Comparison of ENCODE assay signal across 9 mouse cellular contexts in the genomic region with DNA sequence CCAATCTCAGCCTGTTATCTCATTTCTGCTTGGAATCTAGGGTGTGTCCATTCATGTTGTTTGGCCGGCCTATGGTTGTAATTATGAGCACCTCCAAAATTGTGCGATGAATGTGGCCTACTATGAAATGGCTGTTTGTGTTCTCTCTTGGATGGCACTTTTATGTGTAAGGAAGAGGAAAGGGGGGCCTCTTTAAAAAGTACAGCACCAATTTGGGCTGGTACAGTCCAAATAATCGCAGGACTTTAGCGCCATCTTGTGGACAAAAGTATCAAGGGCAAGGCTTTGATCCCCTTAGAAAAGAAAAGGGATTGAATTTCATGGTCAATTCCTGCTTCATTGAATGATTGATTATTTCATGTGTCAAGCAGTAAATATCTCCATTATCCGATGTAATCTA. TPM values are rescaled to one million over a fixed set of nuclear protein-coding genes. Genes with fewer than 3 reads are reported as not detected.
DNase-seq lines count a peak whose midpoint lies in the region; ATAC-seq and TF ChIP-seq lines count a peak whose summit lies in the region.
"Had no signal": no experiment of that assay in that cellular context is flagged by ENCODE, and none has a peak within 500 bp of the region (broad histone marks: within the 10 kb centered on the region; RNA-seq: fewer than 3 reads in every experiment).

No protein-coding gene starts in this region.

- TF ChIP-seq CTCF in left cerebral cortex, adult 2 months (IDR thresholded peaks at IDR 0.05), result peak; percentile 91
- TF ChIP-seq CTCF in midbrain, postnatal 0 days (IDR thresholded peaks at IDR 0.05), result peak; percentile 97

- intact Hi-C loops in heart, postnatal 25 days (cut with DNase I), result loop anchor here (2.0 to 10.0 kb wide), 3 partner anchors 806 to 1020 kb away; no protein-coding TSS in a partner anchor
- intact Hi-C loops in left cerebral cortex, adult 2 months (cut with DNase I), result loop anchor here (1.0 to 10.0 kb wide), 6 partner anchors 46 to 1020 kb away; a partner anchor contains a TSS

- H3K36me3 ChIP-seq in midbrain, postnatal 0 days (ENCODE audit: insufficient read depth, low read length), result no peaks in the 10 kb centered on the region
- H3K36me3 ChIP-seq: liver, embryonic 13.5 days had no signal

- no peaks in the 10 kb centered on the region for H3K4me1 ChIP-seq in midbrain, postnatal 0 days (ENCODE audit: insufficient read depth, low read length)
- H3K4me1 ChIP-seq: liver, embryonic 13.5 days had no signal

- H3K9ac ChIP-seq in midbrain, postnatal 0 days (replicated peaks; ENCODE audit: low read length, poor library complexity, severe bottlenecking), result no peak overlapping the region
- H3K9ac ChIP-seq: liver, embryonic 13.5 days had no signal

- peak; percentile 41 for DNase-seq in heart, adult 8-10 months (ENCODE audit: low spot score)
- DNase-seq in heart, postnatal 25 days (ENCODE audit: low spot score), result no peak
- peak; percentile 73 for DNase-seq in adipocyte (ENCODE audit: low spot score)
- DNase-seq in embryo, embryonic 10.5 days (ENCODE audit: low spot score), result peak; percentile 90
- DNase-seq in heart, postnatal 4 days, result peak; percentile 62
- peak; percentile 45 to 54 for DNase-seq in left cerebral cortex, adult 2 months (ENCODE audit: extremely low spot score in 1 of 2, low spot score in 2 of 2)
- peak; percentile 91 for DNase-seq in midbrain, postnatal 0 days (ENCODE audit: low spot score)
- no peak for DNase-seq in ovary, adult 18-20 months (ENCODE audit: low spot score)
- DNase-seq: liver, embryonic 13.5 days had no signal

- no peaks in the 10 kb centered on the region for H3K27me3 ChIP-seq in midbrain, postnatal 0 days (ENCODE audit: insufficient read depth, low read length)
- H3K27me3 ChIP-seq: liver, embryonic 13.5 days had no signal

- H3K4me2 ChIP-seq in midbrain, postnatal 0 days (ENCODE audit: low read depth, low read length, poor library complexity, severe bottlenecking), result peak overlapping the region; percentile 29
- H3K4me2 ChIP-seq: liver, embryonic 13.5 days had no signal

- H3K4me3 ChIP-seq in left cerebral cortex, adult 2 months, result no peak overlapping the region
- H3K4me3 ChIP-seq in midbrain, postnatal 0 days (ENCODE audit: low read depth, low read length), result no peak overlapping the region
- H3K4me3 ChIP-seq: liver, embryonic 13.5 days had no signal

- no peaks in the 10 kb centered on the region for H3K9me3 ChIP-seq in midbrain, postnatal 0 days (ENCODE audit: low read length)
- H3K9me3 ChIP-seq: liver, embryonic 13.5 days had no signal

- ATAC-seq in midbrain, postnatal 0 days (ENCODE audit: low FRiP score), result no peak

- WGBS in midbrain, postnatal 0 days, result 15% methylated on average over 5 of the region's 5 CpGs

- H3K27ac ChIP-seq in left cerebral cortex, adult 2 months, result no peak overlapping the region
- no peak overlapping the region for H3K27ac ChIP-seq in midbrain, postnatal 0 days (ENCODE audit: low read depth, low read length)
- H3K27ac ChIP-seq: liver, embryonic 13.5 days had no signal

RNA-seq across cellular contexts. Expression of a gene that starts 46.3 kb away (rescaled TPM):
- total RNA-seq in heart, adult 8-10 months (2022), result under 1 TPM in 2 of 4 experiments, not detected in 2; 0.11 TPM
- not detected for total RNA-seq in heart, postnatal 25 days (2021)
- under 1 TPM in 1 of 2 experiments, not detected in 1; 0.18 TPM for total RNA-seq in heart, postnatal 4 days (2021)
- total RNA-seq in left cerebral cortex, adult 2 months (2021), result 100 to 1,000 TPM; 466 to 500 TPM
- total RNA-seq in midbrain, postnatal 0 days (2014; rRNA removed), result 199 and 218 TPM in 2 replicates
- polyA plus RNA-seq in midbrain, postnatal 0 days (2015; fragmentation: Nextera tagmentation; extraction: Ambion mirVana), result 178 and 181 TPM in 2 replicates

Comparison
In these comparisons a context has a peak if more than half of its experiments do, and no peak if none do; other contexts are left out.
1. DNase-seq: peak in heart, adult 8-10 months (single experiment), adipocyte (single experiment), embryo, embryonic 10.5 days (single experiment), heart, postnatal 4 days (single experiment), left cerebral cortex, adult 2 months (2 of 2) and midbrain, postnatal 0 days (single experiment); none in heart, postnatal 25 days (single experiment) and ovary, adult 18-20 months (single experiment).
2. RNA of a gene that starts 46.3 kb away (total RNA-seq): 466 to 500 TPM in left cerebral cortex, adult 2 months and 199 to 218 TPM in midbrain, postnatal 0 days; 0.18 TPM in heart, postnatal 4 days, 0.11 TPM in heart, adult 8-10 months and not detected in heart, postnatal 25 days; every median in the first group is over 100 times any median in the second.